Mouse (Mus musculus): ENCODE measurements around the gene Gm3646.

The Gm3646 gene

GRCm38 (mm10) chr1:39779111-39779980, 25.8 kb downstream of the Gm3646 start:
- DNase-seq: peak; percentile 15

GRCm38 (mm10) chr1:39773991-39774729, 31.0 kb downstream of the Gm3646 start:
- DNase-seq: peak; percentile 32

- DNase-seq: peak; percentile 16
Measured at GRCm38 (mm10) chr1:39773551-39773950, 31.6 kb downstream of the Gm3646 start.

GRCm38 (mm10) chr1:39772401-39773095, 32.6 kb downstream of the Gm3646 start:
- peak; percentile 58 for DNase-seq

GRCm38 (mm10) chr1:39770436-39770835, 34.7 kb downstream of the Gm3646 start:
- peak; percentile 17 for DNase-seq

GRCm38 (mm10) chr1:39768017-39768416, 37.1 kb downstream of the Gm3646 start:
- DNase-seq: no peak

- DNase-seq: no peak
Measured at GRCm38 (mm10) chr1:39765854-39766493, 39.2 kb downstream of the Gm3646 start.

GRCm38 (mm10) chr1:39762025-39762370, 43.1 kb downstream of the Gm3646 start:
- peak; percentile 63 for DNase-seq

GRCm38 (mm10) chr1:39761211-39762024, 43.7 kb downstream of the Gm3646 start:
- DNase-seq: peak; percentile 80

- no peak for DNase-seq
Measured at GRCm38 (mm10) chr1:39760181-39760715, 44.9 kb downstream of the Gm3646 start.

GRCm38 (mm10) chr1:39759231-39760175, 45.6 kb downstream of the Gm3646 start:
- DNase-seq: no peak

- no peak for DNase-seq
Measured at GRCm38 (mm10) chr1:39758244-39758643, 46.9 kb downstream of the Gm3646 start.

GRCm38 (mm10) chr1:39756952-39757351, 48.2 kb downstream of the Gm3646 start:
- no peak for DNase-seq

GRCm38 (mm10) chr1:39754224-39754957, 50.7 kb downstream of the Gm3646 start:
- no peak for DNase-seq

Measured in cerebellum, adult 9-10 months (tissue).